Mouse (Mus musculus): ENCODE results near the gene Enpp1.

The Enpp1 gene

GRCm38 (mm10) chr10:24711480-24712366, at the start of gene Enpp1:
Gene Enpp1, minus strand, starts transcription at chr10:24712159.
- peak; percentile 27 for DNase-seq

GRCm38 (mm10) chr10:24758326-24758915, 46.5 kb upstream of the Enpp1 start:
- DNase-seq: no peak

- no peak for DNase-seq
These were observed 43.0 kb upstream of the Enpp1 start for GRCm38 (mm10) chr10:24754874-24755540.

DNA sequence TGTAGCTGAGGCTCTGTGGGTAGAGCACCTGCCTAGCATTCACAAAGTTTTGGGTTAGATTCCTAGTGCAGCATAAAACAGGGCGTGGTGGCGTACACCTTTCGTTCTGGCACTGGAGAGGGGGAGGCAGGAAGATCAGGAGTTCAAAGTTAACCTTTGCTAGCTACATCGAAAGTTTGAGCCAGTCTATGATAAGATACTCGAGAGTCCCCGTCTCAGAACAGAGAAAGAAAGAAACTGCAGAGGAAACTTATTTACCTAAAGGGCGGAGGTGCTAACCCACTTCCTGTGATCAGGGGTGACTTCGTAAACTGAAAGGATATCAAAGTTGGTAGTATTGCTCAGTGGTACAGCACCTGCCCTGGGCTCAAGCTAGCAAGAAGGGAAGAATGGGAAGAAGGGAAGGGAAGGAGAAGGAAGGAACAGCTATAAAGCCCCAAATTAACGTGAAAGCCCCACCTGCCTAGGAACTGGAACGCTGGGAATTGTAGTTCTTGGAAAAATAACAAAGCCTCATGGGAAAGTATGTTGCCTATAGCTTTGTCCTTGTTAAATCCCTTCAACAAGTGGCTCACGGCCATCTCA, 42.4 kb upstream of the Enpp1 start:
- no peak for DNase-seq

- DNase-seq: no peak
These were observed 41.7 kb upstream of the Enpp1 start for GRCm38 (mm10) chr10:24753536-24754250.

DNA sequence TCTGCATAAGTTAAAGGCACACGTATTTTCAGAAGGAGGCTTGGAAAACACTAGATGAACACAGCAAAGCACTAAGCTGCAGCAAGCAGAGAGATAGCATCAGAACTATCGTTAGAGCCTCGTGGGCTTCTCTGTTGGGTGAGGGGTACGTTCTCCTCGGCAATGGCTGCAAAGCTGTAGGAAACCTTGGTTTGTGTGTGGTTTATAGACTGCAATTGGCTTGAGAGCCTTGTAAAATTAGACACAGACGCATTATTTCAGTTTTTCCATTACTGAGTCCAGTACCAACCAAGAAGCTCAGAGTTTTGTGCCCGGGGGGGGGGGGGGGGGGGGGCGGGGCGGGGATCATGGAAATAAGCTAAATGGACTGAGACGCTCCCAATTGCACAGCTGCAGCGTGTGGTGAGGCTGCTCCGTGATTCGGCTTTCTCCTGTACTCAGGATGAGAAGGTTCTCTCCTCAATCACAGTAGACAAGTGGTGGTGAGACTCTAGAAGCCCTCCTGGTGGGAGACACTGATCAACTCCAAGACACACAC, 31.1 kb upstream of the Enpp1 start:
- no peak for DNase-seq

DNA sequence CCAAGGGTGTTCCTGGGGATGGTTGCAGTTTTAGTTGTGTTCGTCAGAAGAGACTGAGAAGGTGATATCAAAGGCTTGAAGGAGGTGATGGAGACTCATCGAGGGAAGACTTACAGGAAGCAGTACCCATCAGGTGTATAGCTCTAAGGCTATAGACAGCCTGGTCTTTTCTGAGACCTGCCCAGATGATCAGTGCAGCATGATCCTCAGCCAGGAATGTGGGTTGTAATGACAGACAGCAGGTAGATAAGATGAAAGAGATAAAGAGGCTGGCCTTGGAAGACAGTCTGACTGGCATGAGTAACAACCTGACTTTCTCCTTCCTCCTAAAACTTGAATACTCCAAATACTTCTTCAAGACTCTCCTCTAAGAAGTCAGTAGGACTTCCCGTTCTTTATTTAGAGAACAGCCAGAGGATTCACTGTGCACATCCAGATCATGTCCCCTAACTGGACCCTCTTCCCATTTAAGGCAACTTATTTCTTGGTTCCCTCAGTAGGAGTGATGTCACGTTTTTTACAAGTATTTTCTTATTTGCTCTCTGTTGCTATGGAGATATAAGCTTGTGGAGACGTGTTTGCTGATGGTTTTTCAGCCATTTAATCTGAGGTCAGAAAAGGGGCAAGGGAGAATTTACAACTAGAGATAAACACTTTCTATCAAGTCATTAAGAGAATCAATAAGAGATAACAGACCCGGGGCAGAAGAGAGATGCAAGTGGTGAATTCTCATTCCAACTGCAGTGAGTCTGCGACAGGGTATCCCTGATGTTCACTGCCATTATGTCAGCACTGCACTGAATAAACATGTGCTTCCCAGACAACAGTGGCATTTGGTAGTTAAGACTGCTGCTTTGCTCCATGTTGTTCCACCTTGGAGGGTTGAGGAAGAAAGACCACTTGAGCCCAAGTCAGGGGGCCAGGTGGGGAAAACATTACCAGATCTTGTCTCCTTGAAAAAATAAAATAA, 29.6 kb upstream of the Enpp1 start:
- DNase-seq: no peak

DNA sequence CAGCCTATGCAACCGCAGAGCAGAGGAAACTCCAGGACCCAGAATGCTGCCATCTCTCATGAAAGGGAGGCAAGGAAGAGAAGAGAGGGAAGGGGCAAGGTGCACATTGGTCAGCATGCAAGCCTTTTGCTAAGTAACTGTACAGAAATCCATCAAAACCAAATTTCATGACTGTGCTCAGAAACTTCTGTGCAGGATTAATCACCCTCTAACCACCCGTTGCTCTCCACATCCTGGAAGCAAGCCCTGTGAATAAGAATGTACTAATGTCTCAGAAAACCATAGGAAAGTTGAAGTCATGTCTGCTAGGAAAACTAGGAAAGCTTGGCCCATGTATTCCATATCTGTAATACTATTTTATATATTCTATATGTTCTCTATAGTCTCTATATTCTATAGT, 27.2 kb upstream of the Enpp1 start:
- no peak for DNase-seq

GRCm38 (mm10) chr10:24738456-24738855, 26.5 kb upstream of the Enpp1 start:
- DNase-seq: no peak

DNA sequence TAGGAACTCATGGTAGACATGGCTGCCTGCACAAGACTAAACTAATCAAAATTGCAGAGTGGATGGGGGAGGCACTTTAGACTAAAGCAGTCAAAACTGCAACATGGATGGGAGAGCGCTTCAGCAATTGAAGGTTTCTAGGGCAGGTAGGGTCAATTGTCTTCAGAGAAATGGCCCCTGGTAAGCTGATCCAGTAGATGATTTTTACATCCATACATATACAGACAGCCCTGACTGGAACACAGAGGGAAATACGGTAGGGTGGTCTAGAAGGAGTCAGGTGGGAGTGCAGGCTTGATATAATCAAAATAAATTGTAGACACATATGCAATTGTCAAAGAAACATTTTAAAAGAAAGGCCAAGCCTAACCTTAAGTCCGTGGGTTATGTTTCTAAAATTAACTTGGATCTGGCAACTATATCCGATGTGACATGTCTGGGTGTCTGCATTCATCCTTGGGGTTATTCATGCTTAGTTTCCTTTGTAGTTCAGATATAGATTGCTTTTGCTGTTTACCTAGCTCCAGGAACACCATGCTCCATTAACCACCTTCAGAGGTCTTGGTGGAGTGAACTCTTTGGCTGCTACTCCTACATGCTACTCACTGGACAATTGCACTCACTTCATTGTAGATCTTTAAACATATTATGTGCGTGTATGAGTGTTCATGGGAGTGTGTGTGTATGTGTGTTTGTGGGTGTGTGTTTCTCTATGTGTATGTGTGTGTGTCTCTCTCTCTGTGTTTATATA, 23.2 kb upstream of the Enpp1 start:
- no peak for DNase-seq

- no peak for DNase-seq
These were observed 15.5 kb upstream of the Enpp1 start for GRCm38 (mm10) chr10:24727478-24727877.

DNA sequence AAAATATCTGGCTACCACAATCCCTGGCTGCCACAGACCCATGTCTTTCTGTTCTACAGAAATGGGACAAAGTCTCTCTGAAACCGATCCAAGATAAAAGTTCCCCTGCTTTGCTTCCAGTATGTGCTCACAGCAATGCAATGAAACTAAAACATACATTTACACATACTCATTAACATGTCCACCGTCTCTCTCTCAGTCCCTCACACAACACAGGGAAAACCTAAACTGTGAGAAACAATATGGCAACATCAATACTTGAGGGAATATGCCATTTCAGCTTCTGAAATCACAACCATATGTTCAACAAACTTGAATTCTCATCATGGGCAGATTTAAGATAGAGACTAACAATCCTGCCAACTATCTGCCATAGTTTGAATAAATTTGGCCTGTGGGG, 13.2 kb upstream of the Enpp1 start:
- DNase-seq: no peak

DNA sequence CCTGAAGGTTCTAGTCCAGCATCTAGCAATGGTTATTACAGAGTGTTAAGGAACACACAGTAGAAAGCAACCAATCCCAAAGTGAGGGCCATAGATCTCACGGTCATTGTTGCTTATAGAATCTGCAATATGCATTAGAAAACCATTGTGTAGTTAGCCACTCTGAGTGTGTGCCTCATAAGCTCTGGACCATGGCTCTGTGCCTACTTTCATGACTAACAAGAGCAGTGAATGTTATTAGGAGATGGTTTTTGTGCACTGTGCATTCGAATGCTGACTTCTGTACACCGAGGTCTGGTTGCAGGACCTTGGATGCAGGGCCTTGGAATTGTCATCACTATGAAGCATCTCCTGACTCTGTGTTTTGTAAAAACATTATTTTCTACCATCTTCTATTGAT, 9.9 kb upstream of the Enpp1 start:
- DNase-seq: no peak

DNA sequence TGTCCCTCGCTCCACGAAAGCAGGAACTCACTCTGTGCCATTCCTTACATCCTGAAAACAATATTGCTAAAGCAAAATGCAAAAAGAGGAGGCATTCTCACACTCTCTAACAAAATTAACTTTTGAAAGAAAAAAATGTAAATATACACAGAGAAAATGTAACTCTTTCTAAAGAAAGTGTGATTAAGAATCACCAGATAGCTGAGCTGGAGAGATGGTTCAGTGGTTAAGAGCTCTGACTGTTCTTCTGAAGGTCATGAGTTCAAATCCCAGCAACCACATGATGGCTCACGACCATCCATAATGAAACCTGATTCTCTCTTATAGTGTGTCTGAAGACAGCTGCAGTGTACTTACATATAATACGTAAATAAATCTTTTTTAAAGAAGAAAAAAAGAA, 7.4 kb upstream of the Enpp1 start:
- DNase-seq: no peak

GRCm38 (mm10) chr10:24718720-24719119, 6.8 kb upstream of the Enpp1 start:
- no peak for DNase-seq

DNA sequence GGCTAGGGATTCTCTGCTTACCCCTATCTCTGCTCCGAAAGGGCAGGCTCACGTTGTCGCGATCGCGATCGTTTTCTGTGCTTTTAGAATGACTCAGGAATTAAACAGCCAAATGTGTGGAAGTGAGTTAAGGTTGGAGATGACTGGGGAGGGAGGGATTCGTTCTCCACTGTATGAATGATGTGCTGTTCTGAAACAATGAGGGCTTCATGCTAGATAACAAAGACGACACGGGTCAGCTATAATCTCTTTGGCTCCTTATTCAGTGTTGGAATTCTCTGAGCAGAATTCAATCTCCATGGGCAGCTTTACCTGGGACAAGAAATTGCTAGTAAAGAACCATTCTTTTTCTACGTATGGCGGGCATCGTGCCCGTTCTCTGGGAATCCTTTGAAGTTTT, 6.1 kb upstream of the Enpp1 start:
- DNase-seq: no peak

GRCm38 (mm10) chr10:24716232-24716631, 4.3 kb upstream of the Enpp1 start:
- DNase-seq: no peak

DNA sequence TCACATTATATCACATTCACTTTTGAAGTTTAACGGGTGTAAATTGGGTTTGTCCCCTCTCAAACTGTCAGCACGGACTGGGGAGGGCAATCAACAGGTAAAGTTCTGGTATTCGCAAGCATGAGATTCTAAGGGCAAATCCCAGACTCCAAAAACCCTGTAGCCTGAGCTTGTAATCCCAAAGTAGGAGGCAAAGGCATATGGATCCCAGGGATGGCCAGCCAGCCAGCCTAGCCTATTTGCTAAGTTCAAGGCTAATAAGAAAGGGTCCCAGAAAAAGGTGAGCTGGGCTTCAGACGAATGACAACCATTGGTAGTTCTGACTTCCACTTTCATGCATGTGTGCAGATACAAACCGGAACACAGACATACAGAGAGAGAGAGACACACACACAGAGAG, 942 bp upstream of the Enpp1 start:
- DNase-seq: no peak

DNA sequence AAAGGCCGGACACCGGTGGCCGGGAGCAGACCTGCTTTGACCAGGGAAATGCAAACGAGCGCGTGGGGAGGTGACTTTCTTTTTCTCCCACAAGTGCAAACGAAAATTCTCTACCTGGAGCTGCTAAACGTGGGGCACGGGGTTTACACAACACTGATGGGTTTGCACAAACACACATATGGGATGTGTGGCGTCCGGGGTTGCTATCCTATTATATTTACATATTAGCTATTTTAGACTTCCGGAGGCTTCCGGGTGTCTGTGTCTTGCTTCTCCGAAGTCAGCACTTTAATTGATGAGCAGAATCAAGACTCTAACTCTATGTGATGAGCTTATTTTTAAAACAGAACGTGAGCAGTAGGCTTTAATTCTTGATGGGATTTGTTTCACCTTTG, 405 bp upstream of the Enpp1 start:
- no peak for DNase-seq

DNA sequence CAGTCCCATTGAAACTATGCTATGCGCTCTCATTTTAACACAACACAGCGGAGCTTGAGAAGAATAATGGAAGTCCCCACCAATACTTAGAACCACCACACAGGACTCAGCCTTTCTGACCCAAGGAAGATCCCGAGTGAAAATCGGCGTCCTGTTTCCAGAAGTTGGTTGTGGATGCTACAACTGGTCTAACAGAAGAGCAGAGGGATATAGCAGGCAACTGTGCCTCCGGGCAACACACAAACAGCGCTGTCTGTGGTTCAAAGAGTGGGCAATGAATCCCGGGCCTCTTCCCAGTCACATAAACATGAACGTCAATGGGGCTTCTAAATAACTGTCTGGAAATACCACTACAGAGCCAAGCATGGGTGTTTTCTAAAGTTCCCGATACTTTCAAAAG, 888 bp downstream of the Enpp1 start:
- no peak for DNase-seq

- DNase-seq: no peak
These were observed 1.6 kb downstream of the Enpp1 start for GRCm38 (mm10) chr10:24710361-24710760.

All from right cerebral cortex, postnatal 25 days (tissue).